Mouse (Mus musculus): ENCODE data around the gene Elk3.

DNA sequence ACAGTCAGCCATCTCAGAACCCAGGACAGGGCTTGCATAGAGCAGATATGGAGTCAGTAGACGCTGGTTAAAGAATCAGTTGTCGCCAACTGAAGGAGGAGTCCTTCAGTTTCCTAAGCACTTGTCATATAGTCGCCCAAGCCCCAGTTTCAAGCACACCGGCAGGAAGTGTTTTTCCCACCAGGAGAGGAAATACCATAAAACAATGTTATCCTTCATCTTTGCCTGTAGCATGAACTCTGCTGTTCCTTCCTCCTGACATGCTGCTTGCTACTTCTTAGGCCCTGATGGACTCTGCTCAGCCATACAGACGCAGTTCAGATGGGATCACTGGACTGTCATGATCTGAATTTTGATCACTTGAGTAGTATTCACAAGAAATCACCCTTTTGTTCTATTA is 25.4 kb downstream of the Elk3 start:
- no peak for TF ChIP-seq ZC3H11A (IDR thresholded peaks at IDR 0.05; ENCODE audit: borderline replicate concordance, low read depth, low read length)
- no peak for TF ChIP-seq MAFK (IDR thresholded peaks at IDR 0.05; ENCODE audit: insufficient read depth, low read depth, low read length)
